Mouse (Mus musculus): Measurements from ENCODE around the gene Rhcg.
A peak's percentile ranks its signal among the peaks of the same experiment; 100 is the strongest.

Gene Rhcg

GRCm38 (mm10) chr7:79602006-79602405, 15.5 kb downstream of the Rhcg start:
- DNase-seq (ENCODE audit: low read depth, low spot score): no peak

DNA sequence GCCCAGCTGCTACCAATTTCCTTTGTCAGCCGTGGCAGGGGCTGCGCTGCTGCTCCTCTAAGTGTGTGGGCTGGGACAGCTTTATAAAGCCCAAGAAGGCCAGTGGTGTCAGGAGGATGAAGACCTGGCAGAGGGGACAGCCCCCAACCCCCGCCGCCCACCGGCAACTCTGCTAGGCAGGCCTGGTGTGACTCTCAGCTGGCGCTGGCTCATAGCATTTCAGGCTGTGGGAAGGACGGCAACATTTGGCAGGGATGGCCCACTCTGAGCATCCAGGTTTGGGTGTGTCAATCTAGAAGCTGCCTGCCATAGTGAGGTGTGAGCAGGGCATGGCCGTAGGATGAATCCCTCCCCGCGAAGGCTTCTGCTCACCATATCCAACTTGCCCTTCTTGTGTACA, 17.3 kb downstream of the Rhcg start:
- DNase-seq (ENCODE audit: low read depth, low spot score): no peak

GRCm38 (mm10) chr7:79594854-79595253, 22.6 kb downstream of the Rhcg start:
- DNase-seq (ENCODE audit: low read depth, low spot score): peak; percentile 44

- DNase-seq (ENCODE audit: low read depth, low spot score): no peak
Observed at GRCm38 (mm10) chr7:79591812-79592731, 25.4 kb downstream of the Rhcg start.

GRCm38 (mm10) chr7:79590560-79591110, 26.8 kb downstream of the Rhcg start:
- no peak for DNase-seq (ENCODE audit: low read depth, low spot score)

DNA sequence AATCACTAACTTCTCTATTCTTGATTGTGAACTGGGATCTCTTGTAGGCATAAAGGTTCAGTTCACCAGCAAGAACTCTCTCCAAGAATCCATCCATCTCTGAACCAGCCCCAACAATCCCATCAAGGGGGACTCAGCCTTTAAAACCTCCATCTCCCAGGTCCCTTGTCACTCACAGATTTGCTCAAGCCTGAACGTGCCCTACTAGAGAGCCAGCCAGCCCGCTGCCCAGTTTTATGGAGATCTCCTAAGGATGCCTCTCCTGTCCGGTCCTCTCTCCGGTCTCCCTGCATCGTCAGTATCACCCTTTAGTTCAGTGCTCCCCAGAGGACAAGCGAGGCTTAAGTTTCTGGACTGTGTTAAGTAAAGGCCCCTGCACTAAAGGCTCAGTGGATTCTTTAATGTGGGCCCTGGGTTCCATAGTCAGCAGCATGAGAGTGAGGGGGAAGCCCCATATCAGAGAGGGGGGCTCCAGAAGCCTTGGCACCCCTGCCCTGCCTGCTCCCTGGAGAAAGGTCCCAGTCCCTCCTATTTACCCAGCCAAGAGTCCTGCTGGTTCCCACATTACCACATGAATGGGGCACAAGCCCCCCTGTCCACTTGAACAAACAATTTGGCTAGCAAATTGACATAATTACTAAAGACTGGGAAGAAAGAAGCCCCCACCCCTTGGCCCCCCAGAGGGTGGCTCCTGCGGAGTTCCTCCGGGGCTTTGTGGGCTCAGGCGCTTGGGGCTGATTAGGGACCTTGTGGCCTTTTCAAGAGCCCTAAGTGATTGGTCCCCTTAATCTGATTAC, 27.5 kb downstream of the Rhcg start:
- no peak for DNase-seq (ENCODE audit: low read depth, low spot score)

GRCm38 (mm10) chr7:79588284-79588683, 29.2 kb downstream of the Rhcg start:
- DNase-seq (ENCODE audit: low read depth, low spot score): no peak

- no peak for DNase-seq (ENCODE audit: low read depth, low spot score)
Observed at GRCm38 (mm10) chr7:79578851-79579241, 38.6 kb downstream of the Rhcg start.

GRCm38 (mm10) chr7:79577931-79578850, 39.3 kb downstream of the Rhcg start:
- DNase-seq (ENCODE audit: low read depth, low spot score): no peak

DNA sequence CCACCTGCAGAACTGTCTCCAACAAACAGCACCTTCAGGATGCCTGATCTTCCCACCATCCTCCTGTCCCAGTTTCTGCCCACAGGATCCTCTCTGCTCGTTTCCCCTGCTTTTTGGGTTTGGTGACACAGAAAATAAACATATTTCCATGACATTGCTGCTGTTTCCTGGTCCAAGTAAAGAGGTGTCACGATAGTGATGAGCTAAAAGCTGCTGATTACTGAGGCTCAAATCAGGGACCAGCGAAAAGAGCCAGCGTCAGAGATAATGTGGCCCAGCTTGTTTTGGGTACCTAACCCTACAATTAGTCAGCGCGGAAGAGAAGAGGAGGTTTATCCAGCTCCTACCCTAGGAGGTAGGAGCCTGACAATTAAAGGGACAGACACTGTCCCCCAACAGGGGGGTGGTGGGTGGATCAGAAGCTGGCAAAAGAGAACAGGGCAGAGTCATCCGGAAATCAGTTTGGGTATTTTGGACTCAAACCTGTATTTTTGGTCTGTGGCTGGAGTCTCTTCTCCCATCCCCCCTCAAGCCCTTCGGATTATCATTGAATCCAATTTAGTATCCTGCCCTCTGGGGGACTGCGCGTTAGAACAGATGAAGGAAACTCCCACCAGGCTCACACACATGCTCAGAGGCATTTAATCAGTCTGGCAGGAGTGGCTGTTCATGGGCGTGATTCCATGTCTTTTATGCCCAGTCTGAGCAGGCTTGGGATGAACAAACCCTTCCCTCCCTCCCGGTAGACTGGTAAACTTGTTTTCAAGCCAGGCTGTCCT, 40.2 kb downstream of the Rhcg start:
- no peak for DNase-seq (ENCODE audit: low read depth, low spot score)

- DNase-seq (ENCODE audit: low read depth, low spot score): peak; percentile 29
Observed at GRCm38 (mm10) chr7:79576659-79577058, 40.8 kb downstream of the Rhcg start.

DNA sequence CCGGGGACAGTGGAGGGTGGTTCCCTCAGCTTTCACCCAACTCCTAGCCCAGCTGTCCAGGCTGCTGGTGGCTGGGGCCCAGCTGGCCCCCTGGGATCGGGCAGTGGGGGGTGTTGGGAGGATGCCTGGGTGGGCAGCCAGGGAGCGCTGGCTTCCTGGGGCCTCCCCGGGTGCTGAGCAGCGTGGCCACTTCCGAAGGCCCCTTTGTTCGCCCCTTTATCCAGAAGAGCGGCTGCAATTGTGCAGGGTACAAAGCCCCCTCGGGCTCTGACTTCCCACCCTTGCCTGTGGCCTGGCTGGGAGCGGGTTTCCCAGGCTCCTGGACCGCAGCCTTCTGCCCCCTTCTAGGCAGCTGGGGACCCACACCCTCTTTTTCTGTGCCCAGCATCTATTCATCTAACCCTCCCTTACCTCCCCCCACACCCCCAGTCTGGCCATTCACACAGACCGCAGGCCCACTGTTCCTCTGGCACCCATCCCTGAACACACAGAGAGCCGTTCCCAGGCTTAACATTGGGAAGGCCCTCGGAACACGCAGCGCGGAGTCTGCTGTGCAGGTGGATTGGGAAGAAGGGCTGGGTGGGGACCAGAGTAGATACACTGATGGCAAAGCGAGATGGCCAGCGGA, 45.2 kb downstream of the Rhcg start:
- no peak for DNase-seq (ENCODE audit: low read depth, low spot score)

GRCm38 (mm10) chr7:79568937-79569535, 48.4 kb downstream of the Rhcg start:
- no peak for DNase-seq (ENCODE audit: low read depth, low spot score)

- DNase-seq (ENCODE audit: low read depth, low spot score): no peak
Observed at GRCm38 (mm10) chr7:79568212-79568611, 49.2 kb downstream of the Rhcg start.

DNA sequence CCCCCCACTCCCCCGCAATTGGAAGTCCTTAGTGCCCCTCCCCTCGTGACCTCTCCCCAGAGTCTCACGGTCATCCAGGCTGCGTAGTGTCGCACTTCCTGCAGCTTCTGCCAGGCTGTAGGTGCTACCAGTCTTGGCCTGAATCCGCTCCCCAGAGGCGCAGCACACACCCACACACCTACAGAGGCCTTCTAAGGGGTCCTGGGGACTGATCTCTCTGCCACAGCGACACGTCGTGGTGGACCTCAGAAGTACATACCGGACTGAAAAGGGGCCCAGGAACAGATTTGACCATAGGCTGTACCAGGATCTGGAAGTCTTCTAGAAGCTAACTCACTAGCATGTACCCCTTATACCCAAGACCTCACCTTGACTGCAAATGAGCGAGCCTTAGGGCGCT, 53.8 kb downstream of the Rhcg start:
- DNase-seq (ENCODE audit: low read depth, low spot score): no peak

- DNase-seq (ENCODE audit: low read depth, low spot score): no peak
Observed at GRCm38 (mm10) chr7:79562385-79562784, 55.1 kb downstream of the Rhcg start.

GRCm38 (mm10) chr7:79558698-79559097, 58.8 kb downstream of the Rhcg start:
- DNase-seq (ENCODE audit: low read depth, low spot score): no peak

- no peak for DNase-seq (ENCODE audit: low read depth, low spot score)
Observed at GRCm38 (mm10) chr7:79557728-79558221, 59.7 kb downstream of the Rhcg start.

DNA sequence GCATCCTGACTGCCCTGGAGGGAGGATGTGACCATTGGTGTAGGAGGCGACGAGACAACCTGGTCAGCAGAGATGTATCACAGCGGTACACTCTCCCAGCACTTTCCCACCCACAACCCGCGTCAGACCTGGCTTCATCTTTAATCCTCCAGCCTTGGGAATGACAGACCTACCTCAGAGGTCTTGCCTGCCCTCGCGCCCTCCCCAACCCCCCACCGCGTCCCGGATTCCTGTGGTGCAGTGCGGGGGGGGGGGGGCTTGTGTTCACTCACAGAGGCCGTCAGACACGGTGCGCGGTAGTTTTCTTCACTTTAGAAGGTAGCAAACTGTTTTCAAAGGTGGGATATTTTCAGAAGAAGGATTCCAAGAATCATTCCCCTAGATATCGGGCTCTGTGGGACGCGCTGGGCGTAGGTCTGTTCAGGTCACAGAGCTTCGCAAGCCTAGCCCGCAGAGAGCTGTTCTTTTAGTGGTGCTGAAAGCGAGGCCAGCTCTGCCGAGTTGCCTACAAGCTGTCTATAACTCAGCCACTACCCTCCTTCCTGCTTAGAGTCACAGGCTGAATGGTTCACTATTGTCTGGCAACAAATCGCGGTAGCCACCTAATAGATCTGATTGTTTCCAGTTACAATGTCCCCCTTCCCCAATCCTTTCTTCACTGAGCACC, 62.0 kb downstream of the Rhcg start:
- no peak for DNase-seq (ENCODE audit: low read depth, low spot score)
